Mouse (Mus musculus) heart, adult 2 months (tissue): ENCODE measurements at regions not wholly inside any gene's neighbourhood (a gene's known extent, or its start where the extent isn't known, plus 50 kb on each side); places are given as distances from the start of the nearest gene placed in this dataset.

Experiments used
- DNase-seq, 2 experiments: peaks; one replicate each; pipeline ENCODE4 v3.0.0; 2021
- H3K27ac ChIP-seq: fragments of 200-600 bp; 2 replicates; pipeline ENCODE4 v1.8.1; 2022
- H3K27me3 ChIP-seq: fragments of 200-500 bp; 2 replicates; pipeline ENCODE4 v1.6.1; 2012; ENCODE audit warnings: mild to moderate bottlenecking, low read length, inconsistent platforms, mixed read lengths; ENCODE audit not compliant: control insufficient read depth, insufficient read depth
- H3K36me3 ChIP-seq: fragments of 200-500 bp; 2 replicates; pipeline ENCODE4 v1.6.1; 2012; ENCODE audit warnings: low read length, inconsistent platforms; ENCODE audit not compliant: control insufficient read depth, insufficient read depth
- H3K4me1 ChIP-seq: fragments of 200-500 bp; 2 replicates; pipeline ENCODE4 v1.6.1; 2011; ENCODE audit warnings: low read length; ENCODE audit not compliant: control insufficient read depth, insufficient read depth
- H3K4me3 ChIP-seq: fragments of 200-600 bp; 2 replicates; pipeline ENCODE4 v1.8.1; 2022
- H3K79me2 ChIP-seq: fragments of 200-500 bp; replicated peaks from 2 replicates; pipeline ENCODE4 v1.6.1; 2012; ENCODE audit warnings: mild to moderate bottlenecking, inconsistent platforms, low read length, moderate library complexity, mixed read lengths; ENCODE audit not compliant: control insufficient read depth, insufficient read depth
- H3K9ac ChIP-seq: fragments of 200-500 bp; 2 replicates; pipeline ENCODE4 v1.6.1; 2012; ENCODE audit warnings: low read depth, mild to moderate bottlenecking, control low read depth, inconsistent platforms, low read length, mixed read lengths
- CTCF ChIP-seq: fragments of 200-600 bp; IDR thresholded peaks from 2 replicates; pipeline ENCODE4 v1.8.1; 2022; ENCODE audit warnings: antibody characterized with exemption, mild to moderate bottlenecking, moderate library complexity
- EP300 ChIP-seq: fragments of 200-500 bp; IDR thresholded peaks from 2 replicates; pipeline ENCODE4 v1.6.1; 2011; ENCODE audit warnings: low read depth, low read length, control low read depth; ENCODE audit not compliant: insufficient read depth
- POLR2A ChIP-seq: fragments of 200-500 bp; IDR thresholded peaks from 2 replicates; pipeline ENCODE4 v1.6.1; 2011; ENCODE audit warnings: mild to moderate bottlenecking, low read depth, low read length, control low read depth; ENCODE audit not compliant: insufficient read depth
- WGBS: fragments of 180-500 bp; shearing (Covaris S2); methylation state at CpG from one replicate; pipeline ENCODE4 v1.1.7; 2018; 5-methylcytosine and 5-hydroxymethylcytosine counted together
- intact Hi-C: fragments of 180-260 bp; cut with DNase I; formaldehyde crosslinking; loops from one replicate; pipeline ENCODE4 v1.15.1; 2025

DNA sequence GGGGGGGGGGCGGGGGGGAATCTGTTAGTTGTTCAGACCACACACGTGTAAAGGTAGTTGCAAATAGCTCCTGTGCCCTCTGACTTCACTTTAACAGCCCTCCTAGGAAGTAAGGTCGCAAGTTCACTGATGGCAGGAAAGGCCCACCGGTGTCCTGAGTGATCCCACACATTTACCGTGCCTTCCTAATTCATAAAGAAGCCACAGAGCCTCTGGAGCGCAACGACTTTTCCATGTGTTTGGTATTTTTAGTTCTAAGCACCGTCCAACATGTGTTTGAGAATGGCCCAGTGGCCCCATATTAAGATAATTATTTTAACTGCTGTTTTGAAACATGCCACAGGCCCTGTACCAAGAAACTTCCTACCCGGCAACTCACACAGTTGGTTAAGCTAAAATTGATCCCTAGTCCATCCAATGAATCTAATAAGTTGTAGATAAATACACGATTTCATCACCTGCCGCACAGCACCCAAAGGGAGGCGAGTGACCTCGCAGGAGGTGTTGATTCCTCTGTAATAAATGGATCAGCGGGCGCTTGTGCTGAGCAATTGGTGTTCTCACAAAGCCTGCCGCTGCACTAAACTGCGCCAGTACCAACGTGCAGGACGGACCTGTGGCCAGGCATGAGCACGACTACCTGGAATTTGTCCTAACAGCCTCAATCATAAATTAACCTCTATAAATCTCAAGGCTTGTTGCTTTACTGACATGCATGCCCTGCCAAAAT lies 198.9 kb downstream of the Pax1 start:
- Histone ChIP-seq H3K36me3 (no peaks in the 10 kb centered on the region), H3K79me2 (no peaks in the 10 kb centered on the region), H3K27me3 (no peaks in the 10 kb centered on the region), H3K9ac (no peak overlapping the region), H3K4me1 (no peaks in the 10 kb centered on the region), H3K27ac (no peak overlapping the region), H3K4me3 (no peak overlapping the region)
- no peak for DNase-seq
- WGBS: 78% methylated on average over 20 of the region's 20 CpGs
- intact Hi-C loops: no loop called here
- no peak for TF ChIP-seq POLR2A
- no peak for TF ChIP-seq EP300
- TF ChIP-seq CTCF: no peak

DNA sequence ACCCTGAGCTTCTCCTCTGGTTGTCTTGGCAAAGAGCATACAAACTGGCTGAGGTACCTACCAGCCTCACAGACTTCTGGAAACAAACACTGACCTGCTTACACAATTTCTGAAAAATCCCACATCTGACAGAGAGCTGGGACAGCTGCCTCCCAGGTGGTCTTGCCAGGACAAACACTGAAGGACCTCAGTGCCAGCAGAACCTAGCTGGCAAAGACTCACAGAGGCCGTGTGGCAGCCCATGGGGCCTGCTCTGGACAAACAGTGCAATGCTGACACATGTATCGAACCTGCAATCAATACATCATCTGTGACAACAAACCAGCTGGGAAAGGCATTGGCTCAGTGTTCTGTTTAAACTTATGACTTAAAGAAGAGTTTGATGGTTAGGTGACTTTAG lies 167.4 kb downstream of the Pax1 start:
- Histone ChIP-seq H3K9ac (no peak overlapping the region), H3K27ac (no peak overlapping the region), H3K27me3 (no peaks in the 10 kb centered on the region), H3K36me3 (no peaks in the 10 kb centered on the region), H3K4me3 (no peak overlapping the region), H3K79me2 (no peaks in the 10 kb centered on the region), H3K4me1 (no peaks in the 10 kb centered on the region)
- intact Hi-C loops: no loop called here
- TF ChIP-seq POLR2A (no peak), EP300 (no peak), CTCF (no peak)
- DNase-seq: no peak
- 55% methylated on average over 2 of the region's 2 CpGs for WGBS

- Histone ChIP-seq H3K4me1 (no peaks in the 10 kb centered on the region), H3K27ac (no peak overlapping the region), H3K9ac (no peak overlapping the region), H3K4me3 (no peak overlapping the region), H3K36me3 (no peaks in the 10 kb centered on the region), H3K79me2 (no peaks in the 10 kb centered on the region), H3K27me3 (no peaks in the 10 kb centered on the region)
- DNase-seq: peak; percentile 20
- 40% methylated on average over 3 of the region's 3 CpGs for WGBS
- intact Hi-C loops: no loop called here
- no peak for TF ChIP-seq EP300
- TF ChIP-seq POLR2A: no peak
- TF ChIP-seq CTCF: no peak
Measured at GRCm38 (mm10) chr2:147515436-147515835, 153.7 kb downstream of the Pax1 start.

DNA sequence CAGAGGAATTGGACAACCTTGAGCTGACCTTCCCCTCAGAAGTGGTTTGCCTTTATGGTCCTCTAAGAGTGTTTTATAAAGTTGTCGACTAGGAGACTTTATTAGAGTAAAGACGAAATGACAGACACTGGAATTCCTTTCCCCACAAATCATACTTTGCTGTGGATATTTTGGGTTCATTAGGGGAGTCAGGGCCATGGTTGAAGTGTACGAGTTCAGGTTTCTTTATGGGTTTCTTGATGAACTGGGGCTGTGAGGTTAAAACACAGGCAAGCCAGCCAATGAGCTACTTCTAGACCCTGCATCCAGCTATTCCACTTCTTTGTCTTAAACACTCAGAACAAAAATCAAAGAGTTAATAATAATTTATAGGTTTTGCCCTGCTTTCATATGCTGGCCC lies 153.0 kb downstream of the Pax1 start:
- H3K36me3 ChIP-seq: no peaks in the 10 kb centered on the region
- TF ChIP-seq CTCF (no peak), POLR2A (no peak), EP300 (no peak)
- no peaks in the 10 kb centered on the region for H3K79me2 ChIP-seq
- H3K27me3 ChIP-seq: no peaks in the 10 kb centered on the region
- no peaks in the 10 kb centered on the region for H3K4me1 ChIP-seq
- DNase-seq: no peak
- H3K4me3 ChIP-seq: no peak overlapping the region
- intact Hi-C loops: no loop called here
- no peak overlapping the region for H3K27ac ChIP-seq
- WGBS: 73% methylated on average over 3 of the region's 3 CpGs
- H3K9ac ChIP-seq: no peak overlapping the region

GRCm38 (mm10) chr2:147503962-147504361 lies 142.2 kb downstream of the Pax1 start:
- no peak for TF ChIP-seq EP300
- no peak for TF ChIP-seq CTCF
- TF ChIP-seq POLR2A: no peak
- Histone ChIP-seq H3K4me3 (no peak overlapping the region), H3K36me3 (no peaks in the 10 kb centered on the region), H3K4me1 (no peaks in the 10 kb centered on the region), H3K27me3 (no peaks in the 10 kb centered on the region), H3K9ac (no peak overlapping the region), H3K27ac (no peak overlapping the region), H3K79me2 (no peaks in the 10 kb centered on the region)
- 60% methylated on average over 4 of the region's 4 CpGs for WGBS
- intact Hi-C loops: no loop called here
- DNase-seq: no peak

DNA sequence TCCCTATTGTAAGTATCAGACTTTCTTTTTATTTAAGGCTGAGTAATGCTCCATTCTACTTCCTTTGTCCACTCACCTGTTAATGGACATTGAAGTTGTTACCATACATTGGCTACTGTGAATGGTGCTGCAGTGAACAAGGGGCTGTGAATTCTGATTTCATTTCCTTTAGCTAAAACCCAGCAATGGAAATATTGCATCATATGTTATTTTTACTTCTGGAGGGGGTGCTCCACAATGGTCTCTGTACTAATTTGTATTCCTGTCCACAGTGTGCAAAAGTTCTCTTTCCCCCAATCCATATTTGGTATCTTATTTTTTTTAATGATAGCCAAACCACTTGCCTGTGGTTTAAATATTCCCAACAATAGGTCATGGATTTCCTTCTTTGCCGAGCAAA lies 137.0 kb downstream of the Pax1 start:
- intact Hi-C loops: no loop called here
- Histone ChIP-seq H3K9ac (no peak overlapping the region), H3K36me3 (no peaks in the 10 kb centered on the region), H3K4me1 (no peaks in the 10 kb centered on the region), H3K27me3 (no peaks in the 10 kb centered on the region), H3K4me3 (no peak overlapping the region), H3K79me2 (no peaks in the 10 kb centered on the region), H3K27ac (no peak overlapping the region)
- no peak for TF ChIP-seq POLR2A
- 49% methylated on average over 1 of the region's 1 CpGs for WGBS
- no peak for DNase-seq
